8 mouse cellular contexts compared by ENCODE assay signal in genomic region chr5:102843934-102844709, GRCm38 (mm10).
A peak's percentile ranks its signal among the peaks of the same experiment; 100 is the strongest.
DNase-seq lines count a peak whose midpoint lies in the region; ATAC-seq and TF ChIP-seq lines count a peak whose summit lies in the region.

No protein-coding gene starts in this region.

- no peaks in the 10 kb centered on the region for H3K4me1 ChIP-seq in lung, embryonic 14.5 days (ENCODE audit: insufficient read depth)
- no peaks in the 10 kb centered on the region for H3K4me1 ChIP-seq in liver, embryonic 11.5 days (replicated peaks; ENCODE audit: control insufficient read depth, insufficient read depth, low read length)
- H3K4me1 ChIP-seq in stomach, embryonic 16.5 days (ENCODE audit: control insufficient read depth, insufficient read depth, low read length): peaks cover 18% of the 10 kb centered on the region; the same call in 1 of the 2 replicates

- H3K27ac ChIP-seq in lung, embryonic 14.5 days (ENCODE audit: low read depth): no peak overlapping the region
- no peak overlapping the region for H3K27ac ChIP-seq in liver, embryonic 11.5 days (ENCODE audit: low read depth, low read length)
- H3K27ac ChIP-seq in stomach, embryonic 16.5 days (ENCODE audit: low read length): peak overlapping the region; percentile 66; the same call in 1 of the 2 replicates

- no peak for TF ChIP-seq CTCF in lung, embryonic 14.5 days (IDR thresholded peaks at IDR 0.05; ENCODE audit: low read depth)

- peak; percentile 34 for DNase-seq in lung, embryonic 14.5 days
- DNase-seq in lung, adult 18-20 months: no peak
- peak; percentile 73 for DNase-seq in kidney, adult 18-20 months
- DNase-seq in liver, embryonic 11.5 days (ENCODE audit: low spot score): no peak
- no peak for DNase-seq in left cerebral cortex, adult 18-20 months (ENCODE audit: low spot score in 2 of 2)
- DNase-seq in adrenal gland, adult (ENCODE audit: inconsistent age in 2 of 2, low spot score in 1 of 2): no peak

- no peak for ATAC-seq in lung, embryonic 14.5 days (ENCODE audit: insufficient read depth)
- ATAC-seq in liver, embryonic 11.5 days (replicated peaks; ENCODE audit: low FRiP score): peak; percentile 74
- peak; percentile 48; the same call in 1 of the 2 replicates for ATAC-seq in stomach, embryonic 16.5 days (ENCODE audit: insufficient read depth, low FRiP score)
- no peak for ATAC-seq in erythroid progenitor cell, adult 5-6 weeks (replicated peaks; ENCODE audit: low FRiP score, poor library complexity, severe bottlenecking)

- no peak overlapping the region for H3K4me3 ChIP-seq in lung, embryonic 14.5 days (ENCODE audit: low read depth, low read length)
- H3K4me3 ChIP-seq in liver, embryonic 11.5 days (ENCODE audit: low read depth, low read length): no peak overlapping the region
- no peak overlapping the region for H3K4me3 ChIP-seq in stomach, embryonic 16.5 days (replicated peaks; ENCODE audit: low read length)

- H3K27me3 ChIP-seq in lung, embryonic 14.5 days (ENCODE audit: insufficient read depth, low read length): no peaks in the 10 kb centered on the region
- H3K27me3 ChIP-seq in liver, embryonic 11.5 days (replicated peaks; ENCODE audit: control insufficient read depth, insufficient read depth, low read length): no peaks in the 10 kb centered on the region
- H3K27me3 ChIP-seq in stomach, embryonic 16.5 days (ENCODE audit: control insufficient read depth, insufficient read depth, low read length): no peaks in the 10 kb centered on the region

- H3K9ac ChIP-seq in lung, embryonic 14.5 days: no peak overlapping the region
- no peak overlapping the region for H3K9ac ChIP-seq in liver, embryonic 11.5 days (ENCODE audit: low read depth, low read length)
- H3K9ac ChIP-seq in stomach, embryonic 16.5 days (ENCODE audit: low read length): no peak overlapping the region

- H3K4me2 ChIP-seq in lung, embryonic 14.5 days: peak overlapping the region; percentile 73
- H3K4me2 ChIP-seq in liver, embryonic 11.5 days: no peak overlapping the region; the same call in 1 of the 2 replicates
- H3K4me2 ChIP-seq in stomach, embryonic 16.5 days (ENCODE audit: low read depth, low read length): no peak overlapping the region

- H3K9me3 ChIP-seq in lung, embryonic 14.5 days (ENCODE audit: low read depth, low read length): no peaks in the 10 kb centered on the region
- no peaks in the 10 kb centered on the region for H3K9me3 ChIP-seq in liver, embryonic 11.5 days (ENCODE audit: control insufficient read depth, low read length)
- H3K9me3 ChIP-seq in stomach, embryonic 16.5 days (replicated peaks; ENCODE audit: control insufficient read depth, low read length): no peaks in the 10 kb centered on the region

- 26% methylated on average over 5 of the region's 5 CpGs for WGBS in lung, embryonic 14.5 days
- WGBS in liver, embryonic 11.5 days: 37% methylated on average over 5 of the region's 5 CpGs
- WGBS in stomach, embryonic 16.5 days: 30% methylated on average over 5 of the region's 5 CpGs

- no peaks in the 10 kb centered on the region for H3K36me3 ChIP-seq in lung, embryonic 14.5 days (ENCODE audit: insufficient read depth)
- no peaks in the 10 kb centered on the region for H3K36me3 ChIP-seq in liver, embryonic 11.5 days (ENCODE audit: control insufficient read depth, insufficient read depth, low read length)
- no peaks in the 10 kb centered on the region for H3K36me3 ChIP-seq in stomach, embryonic 16.5 days (ENCODE audit: control insufficient read depth, insufficient read depth, low read length)

Comparison
In these comparisons a context has a peak if more than half of its experiments do, and no peak if none do; other contexts are left out.
1. DNase-seq: peak in lung, embryonic 14.5 days (single experiment) and kidney, adult 18-20 months (single experiment); none in lung, adult 18-20 months (0 of 2), liver, embryonic 11.5 days (single experiment), left cerebral cortex, adult 18-20 months (0 of 2) and adrenal gland, adult (0 of 2).
2. ATAC-seq: peak in liver, embryonic 11.5 days (single experiment) and stomach, embryonic 16.5 days (single experiment); none in lung, embryonic 14.5 days (single experiment) and erythroid progenitor cell, adult 5-6 weeks (single experiment).